Mouse (Mus musculus) cerebellum, adult 18-20 months (tissue): ENCODE data around the gene Senp7.
"Not testable (repeated sequence)": the region's sequence is repeated elsewhere in the genome, so short reads cannot be mapped to it uniquely, and the experiment has no call there.

Experiments used
- DNase-seq, 2 experiments: peaks; one replicate each; pipeline ENCODE4 v3.0.0; 2021

The Senp7 gene

GRCm38 (mm10) chr16:56048038-56048437 is at the start of gene Senp7:
Gene Senp7 (plus strand): TSS chr16:56048338.
- not testable (repeated sequence) for DNase-seq

GRCm38 (mm10) chr16:56006798-56007197 is 41.3 kb upstream of the Senp7 start:
- DNase-seq = no peak

- DNase-seq = no peak
Observed at GRCm38 (mm10) chr16:56008862-56009261, 39.3 kb upstream of the Senp7 start.

GRCm38 (mm10) chr16:56012789-56013743 is 35.1 kb upstream of the Senp7 start:
- no peak for DNase-seq

GRCm38 (mm10) chr16:56014076-56014475 is 34.1 kb upstream of the Senp7 start:
- DNase-seq = no peak

GRCm38 (mm10) chr16:56019660-56020059 is 28.5 kb upstream of the Senp7 start:
- no peak for DNase-seq

- no peak for DNase-seq
Observed at GRCm38 (mm10) chr16:56027854-56028629, 20.1 kb upstream of the Senp7 start.

- DNase-seq = no peak
Observed at GRCm38 (mm10) chr16:56028722-56029551, 19.2 kb upstream of the Senp7 start.

GRCm38 (mm10) chr16:56029661-56030082 is 18.5 kb upstream of the Senp7 start, which contains the start of gene Pcnp:
Gene Pcnp (minus strand): TSS chr16:56029739.
- DNase-seq = peak; percentile 98 to 99

- no peak for DNase-seq
Observed at GRCm38 (mm10) chr16:56034566-56034965, 13.6 kb upstream of the Senp7 start.

- no peak for DNase-seq
Observed at GRCm38 (mm10) chr16:56036501-56036900, 11.6 kb upstream of the Senp7 start.

- DNase-seq = peak; percentile 93 to 97
Observed at GRCm38 (mm10) chr16:56037138-56038010, 10.8 kb upstream of the Senp7 start, which contains the start of gene Trmt10c. Gene Trmt10c (minus strand): TSS chr16:56037819.

- no peak for DNase-seq
Observed at GRCm38 (mm10) chr16:56038090-56038489, 10.0 kb upstream of the Senp7 start.

- DNase-seq = no peak
Observed at GRCm38 (mm10) chr16:56055911-56056310, 7.8 kb downstream of the Senp7 start.

- no peak for DNase-seq
Observed at GRCm38 (mm10) chr16:56056944-56057590, 8.9 kb downstream of the Senp7 start.

GRCm38 (mm10) chr16:56058151-56058550 is 10.0 kb downstream of the Senp7 start:
- DNase-seq = no peak

GRCm38 (mm10) chr16:56061995-56062594 is 14.0 kb downstream of the Senp7 start:
- DNase-seq = no peak

GRCm38 (mm10) chr16:56062981-56063380 is 14.8 kb downstream of the Senp7 start:
- no peak for DNase-seq

- DNase-seq = peak; percentile 51 to 56
Observed at GRCm38 (mm10) chr16:56064334-56064990, 16.3 kb downstream of the Senp7 start.

GRCm38 (mm10) chr16:56066113-56066512 is 18.0 kb downstream of the Senp7 start:
- no peak for DNase-seq
